Mouse (Mus musculus) bone marrow, adult 2 months (tissue): ENCODE results near the gene Clspn.

ENCODE experiments used
- CTCF ChIP-seq: fragments of 200-500 bp; IDR thresholded peaks from 2 replicates; pipeline ENCODE4 v1.5.1; 2011; ENCODE audit warnings: low read length, control low read depth; ENCODE audit not compliant: control insufficient read depth, insufficient read depth
- POLR2A ChIP-seq: fragments of 200-500 bp; IDR thresholded peaks from 2 replicates; pipeline ENCODE4 v1.6.1; 2011; ENCODE audit warnings: low read depth, mild to moderate bottlenecking, control low read depth, low read length, borderline replicate concordance; ENCODE audit not compliant: control insufficient read depth

- TF ChIP-seq CTCF (no peak), POLR2A (no peak)
These were observed 82.6 kb downstream of the Clspn start for GRCm38 (mm10) chr4:126639339-126639738.
